Mouse (Mus musculus): ENCODE data around the gene Appbp2.
"Not testable (repeated sequence)": the region's sequence is repeated elsewhere in the genome, so short reads cannot be mapped to it uniquely, and the experiment has no call there.

Gene Appbp2

GRCm38 (mm10) chr11:85222561-85222960 lies 12.4 kb downstream of the Appbp2 start:
- DNase-seq: peak; percentile 70

GRCm38 (mm10) chr11:85219014-85219413 lies 15.9 kb downstream of the Appbp2 start:
- DNase-seq: no peak

- no peak for DNase-seq
Measured at GRCm38 (mm10) chr11:85214679-85215078, 20.3 kb downstream of the Appbp2 start.

- no peak for DNase-seq
Measured at GRCm38 (mm10) chr11:85213215-85213614, 21.7 kb downstream of the Appbp2 start.

- no peak for DNase-seq
Measured at GRCm38 (mm10) chr11:85211151-85211550, 23.8 kb downstream of the Appbp2 start.

GRCm38 (mm10) chr11:85206231-85206630 lies 28.7 kb downstream of the Appbp2 start:
- DNase-seq: no peak

GRCm38 (mm10) chr11:85198906-85199305 lies 36.0 kb downstream of the Appbp2 start:
- DNase-seq: no peak

GRCm38 (mm10) chr11:85196046-85196445 lies 38.9 kb downstream of the Appbp2 start:
- DNase-seq: no peak

GRCm38 (mm10) chr11:85194206-85194605 lies 40.7 kb downstream of the Appbp2 start:
- no peak for DNase-seq

- no peak for DNase-seq
Measured at GRCm38 (mm10) chr11:85190741-85191140, 44.2 kb downstream of the Appbp2 start.

GRCm38 (mm10) chr11:85189110-85189509 lies 45.8 kb downstream of the Appbp2 start:
- no peak for DNase-seq

- DNase-seq: no peak
Measured at GRCm38 (mm10) chr11:85184839-85185238, 50.1 kb downstream of the Appbp2 start.

- peak; percentile 77 for DNase-seq
Measured at GRCm38 (mm10) chr11:85184082-85184481, 50.8 kb downstream of the Appbp2 start.

- peak; percentile 7 for DNase-seq
Measured at GRCm38 (mm10) chr11:85183284-85183779, 51.6 kb downstream of the Appbp2 start.

GRCm38 (mm10) chr11:85182617-85183283 lies 52.2 kb downstream of the Appbp2 start:
- peak; percentile 60 for DNase-seq

GRCm38 (mm10) chr11:85178413-85178812 lies 56.5 kb downstream of the Appbp2 start:
- no peak for DNase-seq

GRCm38 (mm10) chr11:85177761-85178160 lies 57.2 kb downstream of the Appbp2 start:
- DNase-seq: no peak

- DNase-seq: no peak
Measured at GRCm38 (mm10) chr11:85175941-85176340, 59.0 kb downstream of the Appbp2 start.

GRCm38 (mm10) chr11:85170833-85171232 lies 64.1 kb downstream of the Appbp2 start:
- peak; percentile 6 for DNase-seq

- peak; percentile 93 for DNase-seq
Measured at GRCm38 (mm10) chr11:85170058-85170740, 64.7 kb downstream of the Appbp2 start, which contains the start of gene 1700125H20Rik. TSS of gene 1700125H20Rik (plus strand) at chr11:85170404.

- DNase-seq: no peak
Measured at GRCm38 (mm10) chr11:85167503-85167902, 67.4 kb downstream of the Appbp2 start.

- DNase-seq: no peak
Measured at GRCm38 (mm10) chr11:85164371-85164770, 70.6 kb downstream of the Appbp2 start.

- DNase-seq: not testable (repeated sequence)
Measured at GRCm38 (mm10) chr11:85163014-85163413, 71.9 kb downstream of the Appbp2 start.

- DNase-seq: no peak
Measured at GRCm38 (mm10) chr11:85157301-85157700, 77.6 kb downstream of the Appbp2 start.

All from kidney, adult 9 months (tissue).